7 mouse cellular contexts compared by ENCODE assay signal in the genomic region with DNA sequence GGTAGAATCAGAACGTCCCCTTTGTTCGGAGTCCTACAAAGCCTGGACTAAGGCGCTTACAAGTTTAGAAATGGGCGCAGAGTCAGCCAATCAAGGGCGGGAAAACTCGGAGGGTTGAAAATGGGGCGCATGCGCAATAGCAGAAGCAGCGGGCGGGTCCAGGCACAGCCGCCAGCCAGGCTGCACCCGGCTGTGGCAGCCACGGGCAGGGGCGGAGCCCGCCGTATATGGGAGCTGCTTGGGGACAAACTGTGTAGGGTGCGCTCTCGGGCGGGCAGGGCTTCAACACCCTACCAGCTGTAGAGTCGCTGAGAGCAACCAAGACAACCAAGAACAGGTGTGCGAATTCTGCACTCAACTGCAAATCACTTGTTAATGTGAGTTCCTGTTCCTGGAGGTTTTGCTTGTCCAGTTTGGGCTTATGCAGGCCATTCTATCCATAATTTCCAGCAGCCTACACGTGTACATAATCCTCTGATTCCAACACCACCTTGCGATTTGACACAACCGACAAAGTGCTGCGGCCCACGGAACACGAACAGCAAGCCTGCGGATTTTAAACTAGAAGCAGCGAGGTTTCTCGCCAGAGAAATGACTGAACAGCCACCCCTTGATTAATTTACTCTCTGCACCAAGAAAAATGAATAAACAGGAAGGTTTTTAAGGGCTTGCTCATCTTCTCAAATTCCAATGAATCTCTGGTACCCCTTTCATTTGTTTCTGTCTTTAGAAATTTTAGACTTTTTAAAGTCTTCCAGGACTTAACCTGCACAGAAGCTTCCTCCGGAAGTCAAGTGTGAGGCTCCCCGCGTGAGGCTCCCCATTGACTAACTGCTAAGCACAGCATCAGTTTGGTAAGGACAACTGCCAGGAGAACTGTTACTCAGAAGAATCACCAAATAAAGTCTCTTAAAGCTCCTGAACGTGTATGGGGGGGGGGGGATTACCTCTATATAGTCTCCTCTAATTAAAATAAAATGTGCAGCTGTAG. TPM values are rescaled to one million over a fixed set of nuclear protein-coding genes. Genes with fewer than 3 reads are reported as not detected.
A peak's percentile ranks its signal among the peaks of the same experiment; 100 is the strongest.
DNase-seq lines count a peak whose midpoint lies in the region; ATAC-seq and TF ChIP-seq lines count a peak whose summit lies in the region.

No protein-coding gene starts in this region.

- H3K36me3 ChIP-seq in embryonic facial prominence, embryonic 13.5 days, result no peaks in the 10 kb centered on the region
- no peaks in the 10 kb centered on the region for H3K36me3 ChIP-seq in kidney, adult 2 months (ENCODE audit: control insufficient read depth, insufficient read depth, low read length)
- H3K36me3 ChIP-seq in limb, embryonic 12.5 days, result no peaks in the 10 kb centered on the region
- H3K36me3 ChIP-seq in midbrain, embryonic 15.5 days (replicated peaks), result no peaks in the 10 kb centered on the region
- H3K36me3 ChIP-seq in spleen, adult 2 months (ENCODE audit: control insufficient read depth, insufficient read depth, low read length), result no peaks in the 10 kb centered on the region

- H3K9me3 ChIP-seq in embryonic facial prominence, embryonic 13.5 days, result no peaks in the 10 kb centered on the region
- H3K9me3 ChIP-seq in limb, embryonic 12.5 days, result no peaks in the 10 kb centered on the region
- H3K9me3 ChIP-seq in midbrain, embryonic 15.5 days, result no peaks in the 10 kb centered on the region

- 6% methylated on average over 34 of the region's 34 CpGs for WGBS in embryonic facial prominence, embryonic 13.5 days
- WGBS in kidney, adult 2 months, result 4% methylated on average over 34 of the region's 34 CpGs
- 7% methylated on average over 34 of the region's 34 CpGs for WGBS in limb, embryonic 12.5 days
- WGBS in midbrain, embryonic 15.5 days, result 8% methylated on average over 34 of the region's 34 CpGs
- 2% methylated on average over 34 of the region's 34 CpGs for WGBS in spleen, adult 2 months

- no peaks in the 10 kb centered on the region for H3K27me3 ChIP-seq in embryonic facial prominence, embryonic 13.5 days
- H3K27me3 ChIP-seq in kidney, adult 2 months (replicated peaks; ENCODE audit: control insufficient read depth, insufficient read depth, low read length), result no peaks in the 10 kb centered on the region
- no peaks in the 10 kb centered on the region for H3K27me3 ChIP-seq in limb, embryonic 12.5 days
- no peaks in the 10 kb centered on the region for H3K27me3 ChIP-seq in midbrain, embryonic 15.5 days (replicated peaks)
- no peaks in the 10 kb centered on the region for H3K27me3 ChIP-seq in spleen, adult 2 months (ENCODE audit: control insufficient read depth, insufficient read depth, low read length)

- peak; percentile 97 for ATAC-seq in embryonic facial prominence, embryonic 13.5 days (ENCODE audit: insufficient number of reproducible peaks, insufficient read depth, low FRiP score, low TSS enrichment, low read depth)
- ATAC-seq in limb, embryonic 12.5 days (ENCODE audit: insufficient number of reproducible peaks, insufficient read depth, low FRiP score, low TSS enrichment, low read depth), result peak; percentile 97
- peak; percentile 96 for ATAC-seq in midbrain, embryonic 15.5 days (replicated peaks)

- H3K4me3 ChIP-seq in embryonic facial prominence, embryonic 13.5 days, result peak overlapping the region; percentile 48
- peak overlapping the region; percentile 61 for H3K4me3 ChIP-seq in kidney, adult 2 months (ENCODE audit: insufficient read depth, low read depth, low read length)
- peak overlapping the region; percentile 43 for H3K4me3 ChIP-seq in limb, embryonic 12.5 days (replicated peaks)
- peak overlapping the region; percentile 51 for H3K4me3 ChIP-seq in midbrain, embryonic 15.5 days
- peak overlapping the region; percentile 65 for H3K4me3 ChIP-seq in spleen, adult 2 months (ENCODE audit: extremely low read depth, insufficient read depth, insufficient read length)

- H3K4me2 ChIP-seq in embryonic facial prominence, embryonic 13.5 days, result peak overlapping the region; percentile 66
- H3K4me2 ChIP-seq in limb, embryonic 12.5 days, result peak overlapping the region; percentile 63
- peak overlapping the region; percentile 64 for H3K4me2 ChIP-seq in midbrain, embryonic 15.5 days

- H3K4me1 ChIP-seq in embryonic facial prominence, embryonic 13.5 days, result peaks cover 10% of the 10 kb centered on the region
- peaks cover 15% of the 10 kb centered on the region; the same call in 1 of the 2 replicates for H3K4me1 ChIP-seq in kidney, adult 2 months (ENCODE audit: control insufficient read depth, insufficient read depth, low read length)
- H3K4me1 ChIP-seq in limb, embryonic 12.5 days (replicated peaks), result peaks cover 14% of the 10 kb centered on the region
- peaks cover 18% of the 10 kb centered on the region for H3K4me1 ChIP-seq in midbrain, embryonic 15.5 days
- peaks cover 10% of the 10 kb centered on the region; the same call in 1 of the 2 replicates for H3K4me1 ChIP-seq in spleen, adult 2 months (ENCODE audit: control insufficient read depth, insufficient read depth, insufficient read length)

- TF ChIP-seq CTCF in kidney, adult 2 months (conservative IDR thresholded peaks at IDR 0.05; ENCODE audit: insufficient read depth, insufficient read length, low read depth, low read length), result no peak
- no peak for TF ChIP-seq CTCF in spleen, adult 2 months (IDR thresholded peaks at IDR 0.05; ENCODE audit: extremely low read depth, insufficient read depth, insufficient read length, insufficient replicate concordance)

- TF ChIP-seq POLR2A in kidney, adult 2 months (IDR thresholded peaks at IDR 0.05; ENCODE audit: low read depth, low read length), result no peak
- TF ChIP-seq POLR2A in spleen, adult 2 months (IDR thresholded peaks at IDR 0.05; ENCODE audit: low read depth, low read length), result peak; percentile 8; the same call in 1 of the 2 replicates

- H3K9ac ChIP-seq in embryonic facial prominence, embryonic 13.5 days, result peak overlapping the region; percentile 67
- peak overlapping the region; percentile 48; the same call in 1 of the 2 replicates for H3K9ac ChIP-seq in limb, embryonic 12.5 days (replicated peaks)
- peak overlapping the region; percentile 42 for H3K9ac ChIP-seq in midbrain, embryonic 15.5 days

- peak; percentile 97 to 98 for DNase-seq in adrenal gland, postnatal 36 days
- DNase-seq in heart, adult 18-20 months, result peak; percentile 97 to 98
- DNase-seq in kidney, adult 2 months, result peak; percentile 98
- DNase-seq in spleen, adult 2 months (ENCODE audit: low read depth in 1 of 2, low spot score in 2 of 2), result peak; percentile 92 to 96

- H3K27ac ChIP-seq in embryonic facial prominence, embryonic 13.5 days, result peak overlapping the region; percentile 65
- H3K27ac ChIP-seq in kidney, adult 2 months (ENCODE audit: insufficient read depth, low read depth, low read length), result peak overlapping the region; percentile 53; the same call in 1 of the 2 replicates
- peak overlapping the region; percentile 77 for H3K27ac ChIP-seq in limb, embryonic 12.5 days
- H3K27ac ChIP-seq in midbrain, embryonic 15.5 days, result peak overlapping the region; percentile 69
- H3K27ac ChIP-seq in spleen, adult 2 months (ENCODE audit: insufficient read depth, low read length), result peak overlapping the region; percentile 74

RNA-seq across cellular contexts. Expression of gene Kif16b, which starts 1.9 kb away (rescaled TPM):
- 10 to 100 TPM; 25.8 to 27.1 TPM for total RNA-seq in adrenal gland, postnatal 36 days (2021)
- 12.1 and 13.5 TPM in 2 replicates for polyA plus RNA-seq in embryonic facial prominence, embryonic 13.5 days (2015; fragmentation: Nextera tagmentation; extraction: Ambion mirVana)
- 10 to 100 TPM; 35.6 to 36.6 TPM for total RNA-seq in heart, adult 18-20 months (2021)
- 25.9 and 28.5 TPM in 2 replicates for polyA plus RNA-seq in kidney, adult 2 months (2012; rRNA removed)
- 14.7 and 16.4 TPM in 2 replicates for polyA plus RNA-seq in limb, embryonic 12.5 days (2016; fragmentation: Nextera tagmentation; extraction: Ambion mirVana)
- 3.5 and 3.6 TPM in 2 replicates for polyA plus RNA-seq in midbrain, embryonic 15.5 days (2015; fragmentation: Nextera tagmentation; extraction: Ambion mirVana)
- 4.6 and 5.6 TPM in 2 replicates for polyA plus RNA-seq in spleen, adult 2 months (2012; rRNA removed)

Comparison
In these comparisons a context has a peak if more than half of its experiments do, and no peak if none do; other contexts are left out.
1. Peak in every context shown above with its lines: DNase-seq, ATAC-seq, H3K4me3 ChIP-seq and H3K27ac ChIP-seq.